Mouse (Mus musculus) midbrain, embryonic 15.5 days (tissue): ENCODE data around the gene Card11. TPM values are rescaled to one million over a fixed set of nuclear protein-coding genes. Genes with fewer than 3 reads are reported as not detected.

Experiments
- ATAC-seq: fragments of 200-750 bp; cut with Nextera tagmentation; replicated peaks from 2 replicates; pipeline ENCODE4 v1.8.0; 2017; ENCODE audit warnings: moderate TSS enrichment
- H3K27ac ChIP-seq: fragments of 300-500 bp; sonication (generic); 2 replicates; pipeline ENCODE4 v1.5.1; 2015; ENCODE audit warnings: mild to moderate bottlenecking, inconsistent platforms
- H3K27me3 ChIP-seq: fragments of 300-500 bp; sonication (generic); replicated peaks from 2 replicates; pipeline ENCODE4 v1.6.1; 2015; ENCODE audit warnings: inconsistent platforms
- H3K36me3 ChIP-seq: fragments of 300-500 bp; sonication (generic); replicated peaks from 2 replicates; pipeline ENCODE4 v1.6.1; 2015; ENCODE audit warnings: inconsistent platforms
- H3K4me1 ChIP-seq: fragments of 300-500 bp; sonication (generic); 2 replicates; pipeline ENCODE4 v1.6.1; 2015; ENCODE audit warnings: inconsistent platforms
- H3K4me2 ChIP-seq: fragments of 300-500 bp; sonication (generic); 2 replicates; pipeline ENCODE4 v1.6.1; 2015; ENCODE audit warnings: inconsistent platforms, mild to moderate bottlenecking, moderate library complexity
- H3K4me3 ChIP-seq: fragments of 300-500 bp; sonication (generic); 2 replicates; pipeline ENCODE4 v1.5.1; 2015; ENCODE audit warnings: mild to moderate bottlenecking, inconsistent platforms
- H3K9ac ChIP-seq: fragments of 300-500 bp; sonication (generic); 2 replicates; pipeline ENCODE4 v1.6.1; 2015; ENCODE audit warnings: mild to moderate bottlenecking, inconsistent platforms
- H3K9me3 ChIP-seq: fragments of 300-500 bp; sonication (generic); 2 replicates; pipeline ENCODE4 v1.6.1; 2016; ENCODE audit warnings: inconsistent platforms
- WGBS: fragments of 180-500 bp; shearing (Covaris S2); methylation state at CpG from one replicate; pipeline ENCODE4 v1.1.7; 2015; ENCODE audit warnings: mixed read lengths; 5-methylcytosine and 5-hydroxymethylcytosine counted together
- polyA plus RNA-seq: library from polyadenylated mRNA; unstranded; fragments of >200 nt; fragmentation: Nextera tagmentation; extraction: Ambion mirVana; gene quantifications from 2 replicates; pipeline ENCODE4 v1.2.1, GENCODE M21; 2015

Card11 gene
- polyA plus RNA-seq, 1 experiment from 2014 or later, result 0.19 TPM

- Histone ChIP-seq H3K4me1 (no peaks in the 10 kb centered on the region), H3K27me3 (no peaks in the 10 kb centered on the region), H3K27ac (no peak overlapping the region), H3K4me2 (no peak overlapping the region), H3K9me3 (no peaks in the 10 kb centered on the region), H3K9ac (no peak overlapping the region), H3K4me3 (no peak overlapping the region), H3K36me3 (no peaks in the 10 kb centered on the region)
- 61% methylated on average over 8 of the region's 8 CpGs for WGBS
- no peak for ATAC-seq
These were observed 142.8 kb downstream of the Card11 start for GRCm38 (mm10) chr5:140857432-140858154.

- no peak overlapping the region for H3K4me2 ChIP-seq
- H3K27me3 ChIP-seq, result no peaks in the 10 kb centered on the region
- H3K9ac ChIP-seq, result no peak overlapping the region
- H3K36me3 ChIP-seq, result no peaks in the 10 kb centered on the region
- no peaks in the 10 kb centered on the region for H3K9me3 ChIP-seq
- no peak overlapping the region for H3K27ac ChIP-seq
- no peaks in the 10 kb centered on the region for H3K4me1 ChIP-seq
- ATAC-seq, result no peak
- no peak overlapping the region for H3K4me3 ChIP-seq
- 47% methylated on average over 11 of the region's 11 CpGs for WGBS
These were observed 144.4 kb downstream of the Card11 start for GRCm38 (mm10) chr5:140855909-140856530.

GRCm38 (mm10) chr5:140854700-140855099, 145.7 kb downstream of the Card11 start:
- no peak overlapping the region for H3K4me2 ChIP-seq
- no peak overlapping the region for H3K27ac ChIP-seq
- no peaks in the 10 kb centered on the region for H3K36me3 ChIP-seq
- H3K9ac ChIP-seq, result no peak overlapping the region
- no peak for ATAC-seq
- H3K4me1 ChIP-seq, result no peaks in the 10 kb centered on the region
- 64% methylated on average over 4 of the region's 4 CpGs for WGBS
- H3K27me3 ChIP-seq, result no peaks in the 10 kb centered on the region
- no peaks in the 10 kb centered on the region for H3K9me3 ChIP-seq
- no peak overlapping the region for H3K4me3 ChIP-seq

- H3K27me3 ChIP-seq, result no peaks in the 10 kb centered on the region
- no peak for ATAC-seq
- 84% methylated on average over 5 of the region's 5 CpGs for WGBS
- H3K4me1 ChIP-seq, result no peaks in the 10 kb centered on the region
- H3K4me3 ChIP-seq, result no peak overlapping the region
- no peaks in the 10 kb centered on the region for H3K36me3 ChIP-seq
- no peak overlapping the region for H3K4me2 ChIP-seq
- no peak overlapping the region for H3K9ac ChIP-seq
- no peaks in the 10 kb centered on the region for H3K9me3 ChIP-seq
- H3K27ac ChIP-seq, result no peak overlapping the region
These were observed 146.7 kb downstream of the Card11 start for GRCm38 (mm10) chr5:140853723-140854122.

- no peak overlapping the region for H3K27ac ChIP-seq
- 88% methylated on average over 12 of the region's 12 CpGs for WGBS
- H3K4me1 ChIP-seq, result no peaks in the 10 kb centered on the region
- no peaks in the 10 kb centered on the region for H3K36me3 ChIP-seq
- H3K4me2 ChIP-seq, result no peak overlapping the region
- no peak for ATAC-seq
- H3K4me3 ChIP-seq, result no peak overlapping the region
- H3K9ac ChIP-seq, result no peak overlapping the region
- H3K9me3 ChIP-seq, result no peaks in the 10 kb centered on the region
- no peaks in the 10 kb centered on the region for H3K27me3 ChIP-seq
These were observed 147.9 kb downstream of the Card11 start for GRCm38 (mm10) chr5:140852435-140852996.

GRCm38 (mm10) chr5:140847300-140847729, 153.1 kb downstream of the Card11 start:
- Histone ChIP-seq H3K4me1 (no peaks in the 10 kb centered on the region), H3K4me3 (no peak overlapping the region), H3K36me3 (no peaks in the 10 kb centered on the region), H3K9me3 (no peaks in the 10 kb centered on the region), H3K27ac (peak overlapping the region; percentile 36; the same call in 1 of the 2 replicates), H3K4me2 (no peak overlapping the region), H3K27me3 (peaks cover 6% of the 10 kb centered on the region; the same call in 1 of the 2 replicates), H3K9ac (no peak overlapping the region)
- 10% methylated on average over 5 of the region's 5 CpGs for WGBS
- peak; percentile 79; the same call in 1 of the 2 replicates for ATAC-seq

GRCm38 (mm10) chr5:140841942-140842341, 158.4 kb downstream of the Card11 start:
- H3K4me2 ChIP-seq, result no peak overlapping the region
- no peak overlapping the region for H3K9ac ChIP-seq
- H3K27ac ChIP-seq, result no peak overlapping the region
- H3K4me3 ChIP-seq, result no peak overlapping the region
- no peaks in the 10 kb centered on the region for H3K36me3 ChIP-seq
- H3K4me1 ChIP-seq, result no peaks in the 10 kb centered on the region
- no peak for ATAC-seq
- H3K9me3 ChIP-seq, result no peaks in the 10 kb centered on the region
- peaks cover 6% of the 10 kb centered on the region; the same call in 1 of the 2 replicates for H3K27me3 ChIP-seq
- 76% methylated on average over 4 of the region's 4 CpGs for WGBS

GRCm38 (mm10) chr5:140831064-140831431, 169.3 kb downstream of the Card11 start:
- H3K36me3 ChIP-seq, result no peaks in the 10 kb centered on the region
- H3K27ac ChIP-seq, result 0 out of 2 replicates have a peak overlapping the region, but pooled peaks have one; percentile 47
- no peak overlapping the region for H3K4me3 ChIP-seq
- H3K9ac ChIP-seq, result no peak overlapping the region
- WGBS, result 75% methylated on average over 8 of the region's 8 CpGs
- H3K4me2 ChIP-seq, result peak overlapping the region; percentile 45
- peaks cover 41% of the 10 kb centered on the region for H3K4me1 ChIP-seq
- no peaks in the 10 kb centered on the region for H3K9me3 ChIP-seq
- no peak for ATAC-seq
- H3K27me3 ChIP-seq, result no peaks in the 10 kb centered on the region

GRCm38 (mm10) chr5:140830314-140831063, 169.9 kb downstream of the Card11 start, which contains the start of gene Gna12:
TSS of gene Gna12 (minus strand) at chr5:140830431.
- peak; percentile 99 for ATAC-seq
- H3K4me3 ChIP-seq, result peak within 1 kb of the TSS; percentile 67
- no peaks in the 10 kb centered on the region for H3K9me3 ChIP-seq
- H3K4me2 ChIP-seq, result peak within 1 kb of the TSS; percentile 89
- H3K36me3 ChIP-seq, result no peaks in the 10 kb centered on the region
- WGBS, result under 1% methylated on average over 43 of the region's 49 CpGs
- peak within 1 kb of the TSS; percentile 79 for H3K27ac ChIP-seq
- no peaks in the 10 kb centered on the region for H3K27me3 ChIP-seq
- H3K4me1 ChIP-seq, result peaks cover 45% of the 10 kb centered on the region
- H3K9ac ChIP-seq, result peak within 1 kb of the TSS; percentile 70

- H3K9me3 ChIP-seq, result no peaks in the 10 kb centered on the region
- peak overlapping the region; percentile 89 for H3K4me2 ChIP-seq
- H3K4me1 ChIP-seq, result peaks cover 45% of the 10 kb centered on the region
- peak overlapping the region; percentile 67 for H3K4me3 ChIP-seq
- H3K36me3 ChIP-seq, result no peaks in the 10 kb centered on the region
- no peaks in the 10 kb centered on the region for H3K27me3 ChIP-seq
- 0% methylated on average over 58 of the region's 58 CpGs for WGBS
- H3K9ac ChIP-seq, result peak overlapping the region; percentile 70
- no peak; the same call in 1 of the 2 replicates for ATAC-seq
- peak overlapping the region; percentile 79 for H3K27ac ChIP-seq
These were observed 170.5 kb downstream of the Card11 start for GRCm38 (mm10) chr5:140829911-140830294.

GRCm38 (mm10) chr5:140829081-140829910, 171.1 kb downstream of the Card11 start:
- peak; percentile 2; the same call in 1 of the 2 replicates for ATAC-seq
- Histone ChIP-seq H3K36me3 (no peaks in the 10 kb centered on the region), H3K27ac (peak overlapping the region; percentile 79), H3K4me2 (peak overlapping the region; percentile 89), H3K27me3 (no peaks in the 10 kb centered on the region), H3K4me3 (peak overlapping the region; percentile 67), H3K9me3 (no peaks in the 10 kb centered on the region), H3K9ac (peak overlapping the region; percentile 70), H3K4me1 (peaks cover 45% of the 10 kb centered on the region)
- 36% methylated on average over 18 of the region's 18 CpGs for WGBS
